Mouse (Mus musculus) embryonic stem cell, embryonic (primary cell): ENCODE data around the gene Hes5.

Source experiments
- CTCF ChIA-PET, 4 experiments: fragments of 300-600 bp in 2 of 4; fragments of 350-600 bp in 2 of 4; sonication (Branson Sonifier 250); formaldehyde crosslinking; loops; one replicate each; lab custom pipeline; 2022; ENCODE audit warnings: inconsistent platforms in 2 of 4; lab: Charles Lee
- POLR2A ChIA-PET, 4 experiments: fragments of 300-600 bp in 2 of 4; fragments of 350-600 bp in 2 of 4; sonication (Branson Sonifier 250); formaldehyde crosslinking; loops; one replicate each; lab custom pipeline; 2022; ENCODE audit warnings: antibody characterized with exemption in 4 of 4, inconsistent platforms in 1 of 4; lab: Charles Lee

Hes5 gene

DNA sequence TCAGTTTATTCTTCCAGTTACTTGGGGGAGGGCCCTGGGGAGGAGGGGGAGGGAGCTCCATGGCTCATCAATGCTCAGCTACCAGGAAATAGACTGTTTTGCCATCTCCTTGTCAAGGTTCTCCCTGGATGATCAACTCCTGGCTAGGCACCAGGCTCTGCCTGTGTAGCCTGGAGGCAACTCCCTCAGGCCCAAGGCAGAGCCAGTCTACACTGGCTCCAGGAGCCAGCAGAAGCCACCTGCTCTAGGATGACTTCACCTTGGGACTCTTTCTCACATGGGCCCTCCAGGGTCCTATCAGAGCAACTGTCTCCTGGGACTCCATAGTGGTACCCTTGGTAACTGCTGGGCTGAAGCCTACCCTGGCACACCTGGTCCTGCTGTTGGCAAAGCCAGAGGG lies 47.4 kb downstream of the Hes5 start:
- POLR2A ChIA-PET: no interaction called here

DNA sequence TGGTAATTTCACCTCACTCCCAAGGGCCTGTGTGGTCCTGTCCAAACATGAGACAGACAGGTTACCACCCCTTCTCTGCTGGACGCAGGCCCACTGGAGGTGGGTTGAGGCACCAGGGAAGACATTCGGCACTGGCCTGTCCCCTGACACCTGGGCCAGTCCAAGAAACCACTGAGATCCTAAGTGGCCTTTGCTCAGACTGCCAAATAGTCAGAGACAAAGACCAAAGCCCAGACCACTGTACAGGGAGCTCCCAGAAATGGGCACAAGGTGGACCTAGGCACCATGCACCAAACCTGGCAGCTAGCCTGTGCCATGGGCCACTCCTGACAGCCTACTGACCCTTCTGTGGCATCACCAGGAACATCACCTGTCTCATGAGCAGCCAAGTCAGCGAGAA lies 48.5 kb downstream of the Hes5 start:
- CTCF ChIA-PET: interaction anchor here in 2 of 4 experiments (1.0 to 1.5 kb wide), 3 partner anchors 23 to 45 kb away, joined by 3 to 4 read pairs (median 3); no protein-coding TSS in a partner anchor
- POLR2A ChIA-PET: interaction anchor here in 1 of 4 experiments (0.5 kb wide), 1 partner anchor 358 kb away, joined by 3 read pairs; no protein-coding TSS in a partner anchor

More for the DNA sequence above, 47.4 kb downstream of the Hes5 start:
- CTCF ChIA-PET: interaction anchor here in 2 of 4 experiments (0.8 to 1.6 kb wide), 3 partner anchors 22 kb away, joined by 4 read pairs; no protein-coding TSS in a partner anchor

DNA sequence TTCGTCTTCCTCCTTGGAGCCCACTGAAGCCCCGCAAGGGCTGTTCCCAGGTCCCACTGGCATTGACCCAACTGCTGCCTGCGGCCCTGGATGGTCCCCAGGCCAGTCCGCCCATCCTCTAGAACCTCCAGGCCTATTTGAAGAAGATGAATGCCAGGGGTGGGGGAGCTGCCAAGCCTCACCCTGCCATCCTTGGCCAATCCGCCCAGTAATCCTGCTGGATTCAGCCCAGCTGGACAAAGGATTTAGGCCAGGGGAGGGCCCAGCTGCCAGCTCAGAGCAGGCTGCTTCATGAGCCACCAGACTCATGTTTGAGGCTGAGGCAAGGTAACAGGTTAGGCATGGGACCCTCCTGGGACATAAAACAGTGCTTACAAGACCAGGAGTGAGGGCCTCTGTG lies 50.1 kb downstream of the Hes5 start:
- CTCF ChIA-PET: interaction anchor here in 2 of 4 experiments (1.0 to 2.5 kb wide), 4 partner anchors 25 to 86 kb away, joined by 3 to 9 read pairs (median 3); no protein-coding TSS in a partner anchor
- POLR2A ChIA-PET: interaction anchor here in 1 of 4 experiments (1.1 to 1.4 kb wide), 2 partner anchors 13 to 88 kb away, joined by 3 read pairs; no protein-coding TSS in a partner anchor

DNA sequence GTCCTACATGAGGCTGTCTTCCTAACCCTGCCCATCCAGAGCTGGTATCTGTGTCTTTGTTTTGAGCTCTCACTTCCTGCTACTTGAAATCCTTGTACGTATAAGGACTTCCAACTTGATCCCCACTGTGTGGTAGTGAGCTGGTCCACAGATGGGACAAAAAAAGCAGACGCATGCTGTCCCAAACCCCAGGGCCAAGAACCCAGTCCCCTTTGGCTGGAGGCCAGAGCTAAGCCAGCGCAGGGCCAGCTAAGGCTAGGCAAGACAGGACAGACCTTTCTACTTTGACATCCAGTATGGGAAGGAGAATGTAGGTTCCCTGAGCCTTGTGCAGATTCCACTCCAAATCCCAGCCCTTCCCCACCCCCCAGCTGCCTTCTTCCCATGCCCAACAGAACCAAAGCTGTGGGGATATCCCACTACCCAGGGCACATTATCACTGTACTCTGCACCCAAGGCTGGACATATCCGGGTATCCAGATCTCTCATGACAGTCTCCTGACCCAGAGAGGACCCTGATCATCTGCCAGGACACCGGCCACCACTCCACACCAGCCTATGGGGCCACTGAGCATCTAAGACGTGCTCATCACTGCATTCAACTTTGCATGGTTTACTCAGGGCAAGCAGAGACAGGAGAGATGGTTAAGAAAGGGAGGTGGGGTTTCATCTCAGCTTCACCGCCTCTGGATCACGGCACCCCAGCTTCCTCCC lies 50.7 kb downstream of the Hes5 start:
- POLR2A ChIA-PET: interaction anchor here in 1 of 4 experiments (1.4 kb wide), 1 partner anchor 13 kb away, joined by 3 read pairs; no protein-coding TSS in a partner anchor
- CTCF ChIA-PET: interaction anchor here (0.6 to 4.0 kb wide), 15 partner anchors 9 to 233 kb away, joined by 3 to 15 read pairs (median 3); partner anchors contain the start of gene Plch2 (in 1 of the 4)
